Mouse (Mus musculus) spleen, adult 2 months (tissue): ENCODE measurements around the gene Zfp143. TPM values are rescaled to one million over a fixed set of nuclear protein-coding genes. Genes with fewer than 3 reads are reported as not detected.
"Not testable (repeated sequence)": the region's sequence is repeated elsewhere in the genome, so short reads cannot be mapped to it uniquely, and the experiment has no call there.

Experiments
- DNase-seq, 2 experiments: peaks; one replicate each; pipeline versions ENCODE4 v3.0.0 to v3.0.0-alpha.2; 2012 to 2021; ENCODE audit warnings: low spot score in 2 of 2, low read depth in 1 of 2
- H3K27ac ChIP-seq: fragments of 200-500 bp; 2 replicates; pipeline ENCODE4 v1.5.1; 2012; ENCODE audit warnings: low read length, inconsistent platforms; ENCODE audit not compliant: insufficient read depth
- H3K27me3 ChIP-seq: fragments of 200-500 bp; 2 replicates; pipeline ENCODE4 v1.6.1; 2012; ENCODE audit warnings: mild to moderate bottlenecking, moderate library complexity, low read length, inconsistent platforms; ENCODE audit not compliant: control insufficient read depth, insufficient read depth
- H3K36me3 ChIP-seq: fragments of 200-500 bp; 2 replicates; pipeline ENCODE4 v1.6.1; 2012; ENCODE audit warnings: mild to moderate bottlenecking, low read length, inconsistent platforms; ENCODE audit not compliant: control insufficient read depth, insufficient read depth
- H3K4me1 ChIP-seq: fragments of 200-500 bp; 2 replicates; pipeline ENCODE4 v1.6.1; 2011; ENCODE audit warnings: inconsistent platforms; ENCODE audit not compliant: control insufficient read depth, insufficient read depth, insufficient read length
- H3K4me3 ChIP-seq: fragments of 200-500 bp; 2 replicates; pipeline ENCODE4 v1.5.1; 2011; ENCODE audit warnings: mild to moderate bottlenecking, inconsistent platforms; ENCODE audit not compliant: insufficient read depth, insufficient read length; ENCODE audit errors: extremely low read depth
- CTCF ChIP-seq: fragments of 200-500 bp; IDR thresholded peaks from 2 replicates; pipeline ENCODE4 v1.5.1; 2011; ENCODE audit warnings: mild to moderate bottlenecking, inconsistent platforms; ENCODE audit not compliant: insufficient read depth, insufficient read length, insufficient replicate concordance; ENCODE audit errors: extremely low read depth
- POLR2A ChIP-seq: fragments of 200-500 bp; IDR thresholded peaks from 2 replicates; pipeline ENCODE4 v1.6.1; 2011; ENCODE audit warnings: low read depth, low read length, inconsistent platforms
- WGBS: fragments of 180-500 bp; shearing (Covaris S2); methylation state at CpG from one replicate; pipeline ENCODE4 v1.1.7; 2018; 5-methylcytosine and 5-hydroxymethylcytosine counted together
- polyA plus RNA-seq: library from polyadenylated mRNA; depleted of rRNA; stranded (reverse); fragments of >200 nt; gene quantifications from 2 replicates; pipeline ENCODE4 v1.2.3, GENCODE M21; 2012

The Zfp143 gene
- polyA plus RNA-seq, 1 experiment = 15.6 TPM

DNA sequence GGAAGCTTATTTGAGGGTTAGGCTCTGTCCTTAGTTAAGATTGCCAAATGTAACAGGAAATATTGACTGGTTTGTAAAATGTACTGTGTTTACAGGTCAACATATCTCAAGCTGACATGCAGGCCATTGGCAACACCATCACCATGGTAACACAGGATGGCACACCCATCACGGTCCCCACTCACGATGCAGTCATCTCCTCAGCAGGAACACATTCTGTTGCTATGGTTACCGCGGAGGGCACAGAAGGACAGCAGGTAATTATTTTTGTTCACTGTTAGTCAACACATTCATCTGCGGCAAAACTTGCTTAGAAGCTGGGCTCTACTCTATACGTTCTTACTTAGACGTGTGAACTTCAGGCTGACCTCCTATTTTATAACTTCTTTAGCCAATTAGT is 30.7 kb downstream of the Zfp143 start:
- Histone ChIP-seq H3K36me3 (peaks cover 53% of the 10 kb centered on the region), H3K27me3 (no peaks in the 10 kb centered on the region), H3K4me1 (no peaks in the 10 kb centered on the region), H3K27ac (no peak overlapping the region), H3K4me3 (no peak overlapping the region)
- DNase-seq = no peak
- WGBS = 88% methylated on average over 7 of the region's 7 CpGs
- TF ChIP-seq POLR2A (no peak), CTCF (no peak)

- H3K27ac ChIP-seq = no peak overlapping the region
- DNase-seq = no peak
- no peaks in the 10 kb centered on the region for H3K27me3 ChIP-seq
- peaks cover 32% of the 10 kb centered on the region for H3K36me3 ChIP-seq
- H3K4me1 ChIP-seq = no peaks in the 10 kb centered on the region
- 85% methylated on average over 4 of the region's 4 CpGs for WGBS
- TF ChIP-seq POLR2A (no peak), CTCF (no peak)
- no peak overlapping the region for H3K4me3 ChIP-seq
Measured at GRCm38 (mm10) chr7:110096332-110096731, 35.3 kb downstream of the Zfp143 start.

- 69% methylated on average over 7 of the region's 7 CpGs for WGBS
- peaks cover 27% of the 10 kb centered on the region for H3K36me3 ChIP-seq
- H3K27me3 ChIP-seq = no peaks in the 10 kb centered on the region
- no peak for DNase-seq
- H3K27ac ChIP-seq = no peak overlapping the region
- H3K4me3 ChIP-seq = no peak overlapping the region
- H3K4me1 ChIP-seq = no peaks in the 10 kb centered on the region
- TF ChIP-seq POLR2A (no peak), CTCF (no peak)
Measured at GRCm38 (mm10) chr7:110097106-110097793, 36.2 kb downstream of the Zfp143 start.

DNA sequence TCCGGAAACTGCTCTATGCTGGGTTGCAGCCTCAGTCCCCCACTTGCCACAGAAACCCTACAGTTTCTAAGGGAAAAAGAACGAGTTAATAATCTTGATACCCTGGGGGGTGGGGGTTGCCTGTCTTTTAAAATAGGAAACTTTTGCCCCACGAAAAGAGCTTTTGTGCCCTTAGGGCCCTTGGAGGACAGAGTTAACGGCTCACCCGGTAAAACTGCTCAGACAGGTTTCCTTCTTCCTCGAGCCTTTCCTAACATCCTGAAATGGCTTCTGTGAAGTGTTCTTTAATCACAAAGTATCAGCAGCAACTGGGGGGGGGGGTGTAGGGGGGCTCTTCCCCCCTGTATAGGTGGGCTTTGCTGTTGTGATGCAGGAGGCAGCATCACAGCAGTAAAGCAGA is 39.8 kb downstream of the Zfp143 start:
- TF ChIP-seq CTCF (no peak), POLR2A (no peak)
- H3K27me3 ChIP-seq = no peaks in the 10 kb centered on the region
- WGBS = 76% methylated on average over 6 of the region's 6 CpGs
- peaks cover 3% of the 10 kb centered on the region for H3K36me3 ChIP-seq
- no peak overlapping the region for H3K27ac ChIP-seq
- no peak overlapping the region for H3K4me3 ChIP-seq
- no peak for DNase-seq
- H3K4me1 ChIP-seq = no peaks in the 10 kb centered on the region

GRCm38 (mm10) chr7:110101266-110101665 is 40.2 kb downstream of the Zfp143 start:
- no peak for DNase-seq
- no peaks in the 10 kb centered on the region for H3K36me3 ChIP-seq
- no peak overlapping the region for H3K4me3 ChIP-seq
- H3K4me1 ChIP-seq = no peaks in the 10 kb centered on the region
- no peak overlapping the region for H3K27ac ChIP-seq
- no peaks in the 10 kb centered on the region for H3K27me3 ChIP-seq
- no peak for TF ChIP-seq POLR2A
- TF ChIP-seq CTCF = no peak
- 91% methylated on average over 5 of the region's 5 CpGs for WGBS

GRCm38 (mm10) chr7:110105041-110105440 is 44.0 kb downstream of the Zfp143 start:
- H3K4me1 ChIP-seq = peaks cover 2% of the 10 kb centered on the region
- 94% methylated on average over 5 of the region's 5 CpGs for WGBS
- no peak overlapping the region for H3K4me3 ChIP-seq
- no peaks in the 10 kb centered on the region for H3K27me3 ChIP-seq
- no peak for DNase-seq
- H3K36me3 ChIP-seq = no peaks in the 10 kb centered on the region
- no peak overlapping the region for H3K27ac ChIP-seq
- no peak for TF ChIP-seq CTCF
- TF ChIP-seq POLR2A = no peak

- no peaks in the 10 kb centered on the region for H3K27me3 ChIP-seq
- TF ChIP-seq CTCF (no peak), POLR2A (no peak)
- no peak overlapping the region for H3K27ac ChIP-seq
- WGBS = 28% methylated on average over 3 of the region's 3 CpGs
- no peaks in the 10 kb centered on the region for H3K36me3 ChIP-seq
- no peak for DNase-seq
- H3K4me1 ChIP-seq = peaks cover 2% of the 10 kb centered on the region
- no peak overlapping the region for H3K4me3 ChIP-seq
Measured at GRCm38 (mm10) chr7:110106633-110107032, 45.6 kb downstream of the Zfp143 start.

DNA sequence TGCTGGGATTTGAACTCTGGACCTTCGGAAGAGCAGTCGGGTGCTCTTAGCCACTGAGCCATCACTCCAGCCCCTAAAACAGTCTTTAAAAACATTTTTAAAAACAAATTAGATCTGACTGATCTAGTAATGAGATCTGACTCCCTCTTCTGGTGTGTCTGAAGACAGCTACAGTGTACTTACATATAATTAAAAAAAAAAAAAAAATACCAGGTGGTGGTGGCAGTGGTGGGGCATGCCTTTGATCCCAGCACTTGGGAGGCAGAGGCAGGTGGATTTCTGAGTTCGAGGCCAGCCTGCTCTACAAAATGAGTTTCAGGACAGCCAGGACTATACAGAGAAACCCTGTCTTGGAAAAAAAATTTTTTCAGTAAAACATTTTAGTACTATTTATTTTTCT is 47.5 kb downstream of the Zfp143 start:
- not testable (repeated sequence) for H3K27me3 ChIP-seq, H3K4me1 ChIP-seq, DNase-seq, H3K27ac ChIP-seq, H3K4me3 ChIP-seq, H3K36me3 ChIP-seq
- 88% methylated on average over 3 of the region's 3 CpGs for WGBS
